Mouse (Mus musculus) forebrain, embryonic 15.5 days (tissue): ENCODE measurements at regions not wholly inside any gene's neighbourhood (a gene's known extent, or its start where the extent isn't known, plus 50 kb on each side); places are given as distances from the start of the nearest gene placed in this dataset.
A peak's percentile ranks its signal among the peaks of the same experiment; 100 is the strongest.

Experiments used
- ATAC-seq: fragments of 200-750 bp; cut with Nextera tagmentation; replicated peaks from 2 replicates; pipeline ENCODE4 v1.8.0; 2017; ENCODE audit warnings: mild to moderate bottlenecking, moderate TSS enrichment, moderate library complexity
- H3K27ac ChIP-seq: fragments of 300-500 bp; sonication (generic); replicated peaks from 2 replicates; pipeline ENCODE4 v1.5.1; 2015; ENCODE audit warnings: mild to moderate bottlenecking, inconsistent platforms
- H3K27me3 ChIP-seq: fragments of 300-500 bp; sonication (generic); 2 replicates; pipeline ENCODE4 v1.6.1; 2015; ENCODE audit warnings: inconsistent platforms
- H3K36me3 ChIP-seq: fragments of 300-500 bp; sonication (generic); 2 replicates; pipeline ENCODE4 v1.6.1; 2015; ENCODE audit warnings: mild to moderate bottlenecking, inconsistent platforms
- H3K4me1 ChIP-seq: fragments of 300-500 bp; sonication (generic); 2 replicates; pipeline ENCODE4 v1.6.1; 2015; ENCODE audit warnings: inconsistent platforms
- H3K4me2 ChIP-seq: fragments of 300-500 bp; sonication (generic); replicated peaks from 2 replicates; pipeline ENCODE4 v1.6.1; 2015; ENCODE audit warnings: mild to moderate bottlenecking, inconsistent platforms
- H3K4me3 ChIP-seq: fragments of 300-500 bp; sonication (generic); 2 replicates; pipeline ENCODE4 v1.5.1; 2015; ENCODE audit warnings: mild to moderate bottlenecking, inconsistent platforms
- H3K9ac ChIP-seq: fragments of 300-500 bp; sonication (generic); replicated peaks from 2 replicates; pipeline ENCODE4 v1.6.1; 2015; ENCODE audit warnings: mild to moderate bottlenecking, inconsistent platforms
- H3K9me3 ChIP-seq: fragments of 300-500 bp; sonication (generic); 2 replicates; pipeline ENCODE4 v1.6.1; 2016; ENCODE audit warnings: inconsistent platforms
- WGBS: fragments of 180-500 bp; shearing (Covaris S2); methylation state at CpG from one replicate; pipeline ENCODE4 v1.1.7; 2015; ENCODE audit warnings: mixed read lengths; 5-methylcytosine and 5-hydroxymethylcytosine counted together

DNA sequence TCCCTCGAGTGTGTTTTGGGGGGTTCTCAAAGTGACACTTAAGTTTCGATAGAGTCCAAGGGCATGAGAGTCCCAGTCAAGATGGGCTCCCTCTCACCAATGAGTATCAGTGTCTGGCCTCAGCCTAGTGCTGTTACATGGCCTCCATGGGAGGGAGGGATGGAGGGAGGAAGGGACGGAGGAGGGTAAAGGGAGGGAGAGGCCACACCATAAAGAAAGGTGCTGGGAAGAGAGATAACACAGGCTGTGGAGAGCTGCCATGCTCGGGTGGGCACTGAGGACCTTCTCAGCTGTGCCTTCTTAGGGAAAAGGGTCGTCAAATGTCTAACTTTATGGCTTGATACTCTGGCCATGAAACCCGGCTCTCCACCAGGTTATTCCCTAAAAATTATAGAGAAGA, 304.7 kb upstream of the Runx1 start:
- Histone ChIP-seq H3K9ac (no peak overlapping the region), H3K27ac (no peak overlapping the region), H3K4me3 (no peak overlapping the region), H3K36me3 (no peaks in the 10 kb centered on the region), H3K4me1 (no peaks in the 10 kb centered on the region), H3K9me3 (no peaks in the 10 kb centered on the region), H3K27me3 (no peaks in the 10 kb centered on the region), H3K4me2 (no peak overlapping the region)
- WGBS: 83% methylated on average over 6 of the region's 6 CpGs
- ATAC-seq: no peak

GRCm38 (mm10) chr16:93123707-93124106, 297.8 kb upstream of the Runx1 start:
- Histone ChIP-seq H3K4me2 (no peak overlapping the region), H3K36me3 (no peaks in the 10 kb centered on the region), H3K27ac (no peak overlapping the region), H3K9me3 (no peaks in the 10 kb centered on the region), H3K27me3 (no peaks in the 10 kb centered on the region), H3K9ac (no peak overlapping the region), H3K4me3 (no peak overlapping the region), H3K4me1 (no peaks in the 10 kb centered on the region)
- ATAC-seq: no peak
- WGBS: 85% methylated on average over 8 of the region's 8 CpGs

- H3K9me3 ChIP-seq: no peaks in the 10 kb centered on the region
- H3K4me2 ChIP-seq: no peak overlapping the region
- H3K4me3 ChIP-seq: no peak overlapping the region
- peaks cover 4% of the 10 kb centered on the region; the same call in 1 of the 2 replicates for H3K4me1 ChIP-seq
- 34% methylated on average over 16 of the region's 16 CpGs for WGBS
- H3K27me3 ChIP-seq: no peaks in the 10 kb centered on the region
- no peaks in the 10 kb centered on the region for H3K36me3 ChIP-seq
- no peak overlapping the region for H3K27ac ChIP-seq
- H3K9ac ChIP-seq: no peak overlapping the region
- ATAC-seq: no peak; the same call in 1 of the 2 replicates
These were observed 290.4 kb upstream of the Runx1 start for GRCm38 (mm10) chr16:93116111-93116969.

DNA sequence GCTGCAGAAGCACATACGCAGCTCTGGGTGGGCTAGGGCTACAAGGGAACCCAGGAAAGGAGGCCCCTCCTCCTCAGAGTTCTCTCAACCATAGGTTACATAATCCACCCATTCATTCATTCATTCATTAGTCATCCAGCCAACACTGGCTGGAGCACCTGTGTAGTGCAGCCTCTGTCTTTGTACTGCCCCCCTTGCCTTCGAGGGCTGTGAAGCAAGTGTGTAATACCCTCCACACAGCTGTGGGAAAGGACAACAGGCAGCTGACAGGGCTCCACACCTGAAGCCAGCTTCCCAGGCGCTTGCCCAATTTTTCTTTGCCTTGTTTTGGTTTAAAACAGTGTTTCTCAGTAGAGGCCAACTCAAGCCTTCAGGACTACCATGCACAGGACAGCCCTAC, 285.0 kb upstream of the Runx1 start:
- Histone ChIP-seq H3K4me1 (0 out of 2 replicates have a peak, but pooled peaks cover under 1% of the 10 kb centered on the region), H3K4me3 (no peak overlapping the region), H3K36me3 (no peaks in the 10 kb centered on the region), H3K27ac (no peak overlapping the region), H3K9me3 (no peaks in the 10 kb centered on the region), H3K27me3 (no peaks in the 10 kb centered on the region), H3K9ac (no peak overlapping the region), H3K4me2 (no peak overlapping the region)
- ATAC-seq: no peak
- 68% methylated on average over 3 of the region's 3 CpGs for WGBS

DNA sequence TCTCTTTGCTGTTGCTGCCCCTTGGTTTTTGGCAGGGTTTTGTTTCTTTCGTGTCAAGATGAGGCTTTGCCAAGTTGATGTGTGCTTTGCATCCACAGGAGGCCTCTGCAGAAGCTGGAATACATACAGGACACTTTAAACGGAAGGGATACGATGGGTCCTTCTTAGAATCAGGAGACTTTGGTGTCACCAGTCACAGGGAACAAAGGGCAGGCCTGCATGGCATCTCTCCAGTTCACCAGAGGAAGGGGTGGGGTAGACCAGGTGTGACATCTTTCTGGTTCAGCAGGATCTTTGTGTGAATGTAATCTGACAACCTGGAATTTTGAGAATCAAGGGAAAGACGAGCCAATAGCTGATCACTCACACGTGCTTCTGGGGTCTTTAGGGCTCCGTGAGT, 284.5 kb upstream of the Runx1 start:
- H3K27ac ChIP-seq: no peak overlapping the region
- no peaks in the 10 kb centered on the region for H3K9me3 ChIP-seq
- no peaks in the 10 kb centered on the region for H3K4me1 ChIP-seq
- no peak overlapping the region for H3K9ac ChIP-seq
- ATAC-seq: no peak
- H3K27me3 ChIP-seq: no peaks in the 10 kb centered on the region
- no peaks in the 10 kb centered on the region for H3K36me3 ChIP-seq
- no peak overlapping the region for H3K4me3 ChIP-seq
- 72% methylated on average over 6 of the region's 6 CpGs for WGBS
- no peak overlapping the region for H3K4me2 ChIP-seq

- Histone ChIP-seq H3K9ac (no peak overlapping the region), H3K9me3 (no peaks in the 10 kb centered on the region), H3K4me2 (no peak overlapping the region), H3K27me3 (no peaks in the 10 kb centered on the region), H3K36me3 (no peaks in the 10 kb centered on the region), H3K27ac (no peak overlapping the region), H3K4me3 (no peak overlapping the region), H3K4me1 (no peaks in the 10 kb centered on the region)
- no peak for ATAC-seq
- WGBS: 90% methylated on average over 12 of the region's 12 CpGs
These were observed 283.9 kb upstream of the Runx1 start for GRCm38 (mm10) chr16:93109683-93110407.

- WGBS: 85% methylated on average over 5 of the region's 5 CpGs
- H3K27me3 ChIP-seq: no peaks in the 10 kb centered on the region
- ATAC-seq: no peak
These were observed 281.5 kb upstream of the Runx1 start for GRCm38 (mm10) chr16:93107524-93107845.

DNA sequence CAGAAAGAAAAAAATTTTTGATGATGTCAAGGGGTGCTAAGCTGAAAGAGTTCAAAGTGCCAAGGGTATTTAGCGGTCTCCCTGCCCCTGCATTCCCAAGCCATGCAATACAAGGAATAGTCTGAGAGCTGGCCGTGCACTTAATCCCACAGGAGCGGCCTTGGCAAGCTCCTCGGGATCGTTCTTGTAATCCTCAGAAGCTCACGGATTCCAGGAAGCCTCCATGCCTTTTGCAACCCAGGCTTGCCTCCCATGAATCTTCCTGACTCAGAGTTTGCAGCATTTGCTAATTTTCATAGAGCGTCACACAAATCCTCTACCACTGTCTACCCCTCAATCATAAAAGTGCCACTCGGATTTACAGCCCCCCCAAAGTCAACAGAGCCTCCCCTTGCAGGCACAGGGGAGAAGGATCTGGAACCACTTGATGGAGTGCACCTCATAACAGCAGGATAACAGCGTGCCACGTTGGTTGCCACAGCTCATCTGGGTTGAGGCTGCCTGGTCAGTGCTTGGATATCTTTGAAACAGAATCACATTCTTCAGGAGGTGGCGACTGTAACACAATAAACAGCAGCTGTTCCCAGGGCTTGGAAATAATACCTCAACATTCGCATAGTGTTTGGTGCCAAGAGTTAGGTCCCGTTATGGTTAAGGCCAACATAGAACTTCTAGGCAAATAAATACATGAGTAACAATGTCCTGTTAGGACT, 281.0 kb upstream of the Runx1 start:
- no peaks in the 10 kb centered on the region for H3K36me3 ChIP-seq
- no peaks in the 10 kb centered on the region for H3K27me3 ChIP-seq
- no peak overlapping the region for H3K4me3 ChIP-seq
- 0 out of 2 replicates have a peak, but pooled peaks cover under 1% of the 10 kb centered on the region for H3K4me1 ChIP-seq
- H3K27ac ChIP-seq: no peak overlapping the region
- 78% methylated on average over 13 of the region's 13 CpGs for WGBS
- H3K9ac ChIP-seq: no peak overlapping the region
- H3K4me2 ChIP-seq: no peak overlapping the region
- no peak for ATAC-seq
- no peaks in the 10 kb centered on the region for H3K9me3 ChIP-seq

More at GRCm38 (mm10) chr16:93107524-93107845, 281.5 kb upstream of the Runx1 start:
- Histone ChIP-seq H3K27ac (no peak overlapping the region), H3K4me2 (no peak overlapping the region), H3K9ac (no peak overlapping the region), H3K4me1 (no peaks in the 10 kb centered on the region), H3K4me3 (no peak overlapping the region), H3K9me3 (no peaks in the 10 kb centered on the region), H3K36me3 (no peaks in the 10 kb centered on the region)

GRCm38 (mm10) chr16:93102174-93102573, 276.2 kb upstream of the Runx1 start:
- no peak overlapping the region for H3K27ac ChIP-seq
- ATAC-seq: no peak
- 36% methylated on average over 3 of the region's 3 CpGs for WGBS

DNA sequence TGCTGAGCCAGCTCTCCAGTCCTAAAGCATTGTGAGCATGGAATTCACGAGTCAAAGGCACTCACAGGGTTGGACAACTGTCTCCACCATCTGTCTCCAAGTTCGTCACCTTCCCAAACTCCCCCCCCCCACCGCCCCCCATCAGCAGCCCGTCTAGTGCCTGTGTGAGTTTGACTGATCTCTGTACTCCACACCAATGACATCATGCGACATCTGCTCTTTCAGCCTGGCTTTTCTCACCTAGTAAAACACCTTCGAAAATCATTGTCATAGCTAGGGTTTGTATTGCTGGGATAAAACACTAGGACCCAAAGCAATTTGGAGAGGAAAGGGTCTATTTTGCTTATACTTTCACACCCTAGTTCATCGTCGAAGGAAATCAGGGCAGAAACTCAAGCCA, 272.1 kb upstream of the Runx1 start:
- H3K9me3 ChIP-seq: no peaks in the 10 kb centered on the region
- peaks cover 5% of the 10 kb centered on the region for H3K4me1 ChIP-seq
- H3K4me3 ChIP-seq: no peak overlapping the region
- H3K36me3 ChIP-seq: no peaks in the 10 kb centered on the region
- 60% methylated on average over 8 of the region's 8 CpGs for WGBS
- no peaks in the 10 kb centered on the region for H3K27me3 ChIP-seq
- H3K9ac ChIP-seq: no peak overlapping the region
- 0 out of 2 replicates have a peak, but pooled peaks have one; percentile 23 for ATAC-seq
- H3K27ac ChIP-seq: no peak overlapping the region
- no peak overlapping the region for H3K4me2 ChIP-seq

More at GRCm38 (mm10) chr16:93102174-93102573, 276.2 kb upstream of the Runx1 start:
- H3K27me3 ChIP-seq: no peaks in the 10 kb centered on the region
- no peak overlapping the region for H3K4me2 ChIP-seq
- 0 out of 2 replicates have a peak, but pooled peaks cover 3% of the 10 kb centered on the region for H3K4me1 ChIP-seq
- H3K36me3 ChIP-seq: no peaks in the 10 kb centered on the region
- H3K4me3 ChIP-seq: no peak overlapping the region
- no peak overlapping the region for H3K9ac ChIP-seq
- no peaks in the 10 kb centered on the region for H3K9me3 ChIP-seq

GRCm38 (mm10) chr16:93096175-93096574, 270.2 kb upstream of the Runx1 start:
- no peak overlapping the region for H3K9ac ChIP-seq
- no peaks in the 10 kb centered on the region for H3K27me3 ChIP-seq
- ATAC-seq: no peak
- H3K9me3 ChIP-seq: no peaks in the 10 kb centered on the region
- no peak overlapping the region for H3K4me3 ChIP-seq
- peaks cover 10% of the 10 kb centered on the region for H3K4me1 ChIP-seq
- H3K36me3 ChIP-seq: no peaks in the 10 kb centered on the region
- WGBS: 91% methylated on average over 5 of the region's 5 CpGs
- H3K27ac ChIP-seq: no peak overlapping the region
- no peak overlapping the region for H3K4me2 ChIP-seq

DNA sequence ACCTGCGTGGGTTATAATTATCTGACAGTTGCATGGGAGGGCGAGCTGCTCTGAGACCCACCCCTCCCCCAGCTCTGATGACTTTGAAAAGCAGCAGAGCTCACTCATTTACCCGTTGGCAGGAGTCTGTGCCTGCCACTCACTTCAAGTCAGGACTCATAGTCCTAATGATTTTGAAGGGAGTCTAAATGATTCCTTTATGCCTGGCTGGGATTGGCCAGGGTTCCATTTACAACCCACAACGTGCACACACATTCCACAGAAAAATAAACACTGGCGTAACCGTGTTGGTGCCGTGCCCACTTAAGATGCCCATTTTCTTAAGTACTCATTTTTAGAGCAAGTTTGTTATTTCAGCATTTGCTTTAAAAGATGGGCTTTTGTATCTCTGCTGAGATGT, 266.8 kb upstream of the Runx1 start:
- H3K27me3 ChIP-seq: no peaks in the 10 kb centered on the region
- no peak for ATAC-seq
- 31% methylated on average over 7 of the region's 7 CpGs for WGBS
- no peak overlapping the region for H3K4me3 ChIP-seq
- no peak overlapping the region for H3K4me2 ChIP-seq
- H3K4me1 ChIP-seq: peaks cover 10% of the 10 kb centered on the region
- H3K27ac ChIP-seq: no peak overlapping the region
- H3K36me3 ChIP-seq: no peaks in the 10 kb centered on the region
- no peaks in the 10 kb centered on the region for H3K9me3 ChIP-seq
- no peak overlapping the region for H3K9ac ChIP-seq
